Mouse (Mus musculus) hindbrain, embryonic 10.5 days (tissue): ENCODE measurements around the gene Hhat. TPM values are rescaled to one million over a fixed set of nuclear protein-coding genes. Genes with fewer than 3 reads are reported as not detected.

Experiments used
- DNase-seq: peaks from one replicate; pipeline ENCODE4 v3.0.0-alpha.2; 2017; ENCODE audit warnings: low spot score
- H3K27ac ChIP-seq: fragments of 300-500 bp; sonication (generic); 2 replicates; pipeline ENCODE4 v1.5.1; 2016; ENCODE audit warnings: mild to moderate bottlenecking, moderate library complexity
- H3K27me3 ChIP-seq: fragments of 300-500 bp; sonication (generic); 2 replicates; pipeline ENCODE4 v1.6.1; 2016; ENCODE audit warnings: mild to moderate bottlenecking; ENCODE audit not compliant: poor library complexity, insufficient read depth, severe bottlenecking
- H3K36me3 ChIP-seq: fragments of 300-500 bp; sonication (generic); 2 replicates; pipeline ENCODE4 v1.6.1; 2016; ENCODE audit warnings: mild to moderate bottlenecking, moderate library complexity
- H3K4me1 ChIP-seq: fragments of 300-500 bp; sonication (generic); replicated peaks from 2 replicates; pipeline ENCODE4 v1.6.1; 2016; ENCODE audit warnings: mild to moderate bottlenecking
- H3K4me3 ChIP-seq: fragments of 300-500 bp; sonication (generic); 2 replicates; pipeline ENCODE4 v1.5.1; 2016; ENCODE audit warnings: mild to moderate bottlenecking, moderate library complexity
- H3K9me3 ChIP-seq: fragments of 300-500 bp; sonication (generic); 2 replicates; pipeline ENCODE4 v1.6.1; 2016; ENCODE audit warnings: mild to moderate bottlenecking, moderate library complexity
- WGBS: fragments of 180-500 bp; shearing (Covaris S2); methylation state at CpG from one replicate; pipeline ENCODE4 v1.1.7; 2016; 5-methylcytosine and 5-hydroxymethylcytosine counted together
- polyA plus RNA-seq: library from polyadenylated mRNA; unstranded; fragments of >200 nt; fragmentation: Nextera tagmentation; extraction: Ambion mirVana; gene quantifications from 2 replicates; pipeline ENCODE4 v1.2.1, GENCODE M21; 2016

Hhat gene
- polyA plus RNA-seq, 1 experiment from 2014 or later, result 8.9 TPM

DNA sequence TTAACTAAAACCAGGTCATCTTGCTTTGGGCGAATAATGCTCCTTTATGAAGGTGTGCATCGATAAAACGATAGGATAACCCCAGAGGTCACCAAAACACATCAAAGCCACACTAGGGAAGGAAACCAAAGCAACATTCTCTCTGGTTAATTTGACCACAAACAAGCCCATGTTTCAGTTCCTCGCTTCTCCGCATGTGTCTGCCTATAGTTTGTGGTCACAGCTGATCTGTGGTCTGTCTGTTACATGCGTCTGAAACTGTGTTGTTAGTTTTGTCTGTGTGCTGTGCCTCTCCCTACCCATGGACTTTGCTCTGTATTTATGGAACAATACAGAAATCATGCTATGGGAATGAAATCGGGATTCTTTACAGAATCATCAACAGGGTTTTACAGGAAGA lies 171.3 kb downstream of the Hhat start:
- no peak overlapping the region for H3K4me3 ChIP-seq
- H3K4me1 ChIP-seq, result peaks cover 14% of the 10 kb centered on the region
- no peaks in the 10 kb centered on the region for H3K36me3 ChIP-seq
- no peak overlapping the region for H3K27ac ChIP-seq
- WGBS, result 88% methylated on average over 7 of the region's 7 CpGs
- no peaks in the 10 kb centered on the region for H3K27me3 ChIP-seq
- no peaks in the 10 kb centered on the region for H3K9me3 ChIP-seq
- no peak for DNase-seq

- no peaks in the 10 kb centered on the region for H3K36me3 ChIP-seq
- H3K4me1 ChIP-seq, result peaks cover under 1% of the 10 kb centered on the region
- H3K9me3 ChIP-seq, result no peaks in the 10 kb centered on the region
- DNase-seq, result peak; percentile 78
- H3K27me3 ChIP-seq, result no peaks in the 10 kb centered on the region
- H3K4me3 ChIP-seq, result no peak overlapping the region
- WGBS, result 43% methylated on average over 2 of the region's 2 CpGs
- no peak overlapping the region for H3K27ac ChIP-seq
These were observed 172.6 kb downstream of the Hhat start for GRCm38 (mm10) chr1:192598380-192598779.

DNA sequence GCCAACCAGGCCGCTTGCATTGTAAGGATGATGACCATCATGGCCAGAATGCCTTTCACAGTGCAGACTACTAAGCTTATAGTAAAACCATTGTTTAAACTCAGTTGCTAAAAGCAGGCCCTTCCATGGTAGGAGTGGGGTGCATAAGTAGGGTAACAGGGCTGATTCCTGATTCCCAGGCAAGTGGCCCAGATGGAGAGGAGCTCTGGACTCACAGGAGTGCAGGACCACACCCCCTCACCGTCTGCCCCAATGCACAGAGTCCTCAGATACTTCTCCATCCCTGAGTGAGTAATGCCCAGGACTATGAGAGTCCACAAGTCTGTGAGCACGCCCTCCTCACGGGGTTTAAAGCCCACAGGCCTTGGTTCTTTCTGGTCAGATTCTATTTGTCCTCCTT lies 175.6 kb downstream of the Hhat start:
- Histone ChIP-seq H3K4me3 (no peak overlapping the region), H3K36me3 (no peaks in the 10 kb centered on the region), H3K27me3 (no peaks in the 10 kb centered on the region), H3K27ac (no peak overlapping the region), H3K4me1 (no peaks in the 10 kb centered on the region), H3K9me3 (no peaks in the 10 kb centered on the region)
- WGBS, result 83% methylated on average over 4 of the region's 4 CpGs
- DNase-seq, result no peak

- DNase-seq, result no peak
- Histone ChIP-seq H3K36me3 (no peaks in the 10 kb centered on the region), H3K4me3 (no peak overlapping the region), H3K9me3 (no peaks in the 10 kb centered on the region), H3K27ac (no peak overlapping the region), H3K27me3 (no peaks in the 10 kb centered on the region), H3K4me1 (no peaks in the 10 kb centered on the region)
- WGBS, result 81% methylated on average over 3 of the region's 3 CpGs
These were observed 177.5 kb downstream of the Hhat start for GRCm38 (mm10) chr1:192593492-192593891.

- Histone ChIP-seq H3K36me3 (no peaks in the 10 kb centered on the region), H3K4me1 (no peaks in the 10 kb centered on the region), H3K27ac (no peak overlapping the region), H3K4me3 (no peak overlapping the region), H3K9me3 (no peaks in the 10 kb centered on the region), H3K27me3 (no peaks in the 10 kb centered on the region)
- WGBS, result 92% methylated on average over 9 of the region's 9 CpGs
- no peak for DNase-seq
These were observed 183.6 kb downstream of the Hhat start for GRCm38 (mm10) chr1:192587451-192587850.

GRCm38 (mm10) chr1:192585289-192585688 lies 185.7 kb downstream of the Hhat start:
- Histone ChIP-seq H3K4me1 (no peaks in the 10 kb centered on the region), H3K27me3 (no peaks in the 10 kb centered on the region), H3K36me3 (no peaks in the 10 kb centered on the region), H3K4me3 (no peak overlapping the region), H3K27ac (no peak overlapping the region), H3K9me3 (no peaks in the 10 kb centered on the region)
- DNase-seq, result no peak

GRCm38 (mm10) chr1:192582921-192583320 lies 188.1 kb downstream of the Hhat start:
- no peaks in the 10 kb centered on the region for H3K36me3 ChIP-seq
- no peaks in the 10 kb centered on the region for H3K27me3 ChIP-seq
- H3K27ac ChIP-seq, result no peak overlapping the region
- WGBS, result 68% methylated on average over 2 of the region's 2 CpGs
- no peaks in the 10 kb centered on the region for H3K4me1 ChIP-seq
- DNase-seq, result no peak
- no peak overlapping the region for H3K4me3 ChIP-seq
- H3K9me3 ChIP-seq, result no peaks in the 10 kb centered on the region

- no peak for DNase-seq
- Histone ChIP-seq H3K4me3 (no peak overlapping the region), H3K36me3 (no peaks in the 10 kb centered on the region), H3K27me3 (no peaks in the 10 kb centered on the region), H3K4me1 (no peaks in the 10 kb centered on the region), H3K27ac (no peak overlapping the region), H3K9me3 (peaks cover 22% of the 10 kb centered on the region)
These were observed 206.3 kb downstream of the Hhat start for GRCm38 (mm10) chr1:192564691-192565090.

DNA sequence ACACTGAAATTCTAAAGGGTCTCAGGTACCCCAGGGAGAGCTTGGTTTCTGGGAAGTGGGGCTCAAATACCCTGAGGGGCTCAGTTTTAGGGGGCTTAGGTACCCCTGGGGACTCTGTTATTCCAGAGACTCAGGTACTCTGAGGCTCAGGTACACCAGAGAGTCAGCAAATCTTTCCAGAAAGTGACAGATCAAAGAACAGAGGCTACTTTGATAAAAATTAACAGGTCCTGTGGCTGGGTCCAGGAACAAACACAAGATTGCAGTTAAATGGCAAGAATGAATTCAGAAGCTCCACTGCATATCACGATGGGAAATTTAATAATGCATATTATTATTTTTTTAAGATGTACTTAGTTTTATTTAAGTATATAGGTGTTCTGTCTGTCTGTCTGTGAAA lies 211.7 kb downstream of the Hhat start:
- Histone ChIP-seq H3K4me3 (no peak overlapping the region), H3K36me3 (no peaks in the 10 kb centered on the region), H3K4me1 (peaks cover 31% of the 10 kb centered on the region), H3K27ac (peak overlapping the region; percentile 78), H3K9me3 (no peaks in the 10 kb centered on the region), H3K27me3 (no peaks in the 10 kb centered on the region)
- no peak for DNase-seq
- WGBS, result 82% methylated on average over 1 of the region's 1 CpGs

DNA sequence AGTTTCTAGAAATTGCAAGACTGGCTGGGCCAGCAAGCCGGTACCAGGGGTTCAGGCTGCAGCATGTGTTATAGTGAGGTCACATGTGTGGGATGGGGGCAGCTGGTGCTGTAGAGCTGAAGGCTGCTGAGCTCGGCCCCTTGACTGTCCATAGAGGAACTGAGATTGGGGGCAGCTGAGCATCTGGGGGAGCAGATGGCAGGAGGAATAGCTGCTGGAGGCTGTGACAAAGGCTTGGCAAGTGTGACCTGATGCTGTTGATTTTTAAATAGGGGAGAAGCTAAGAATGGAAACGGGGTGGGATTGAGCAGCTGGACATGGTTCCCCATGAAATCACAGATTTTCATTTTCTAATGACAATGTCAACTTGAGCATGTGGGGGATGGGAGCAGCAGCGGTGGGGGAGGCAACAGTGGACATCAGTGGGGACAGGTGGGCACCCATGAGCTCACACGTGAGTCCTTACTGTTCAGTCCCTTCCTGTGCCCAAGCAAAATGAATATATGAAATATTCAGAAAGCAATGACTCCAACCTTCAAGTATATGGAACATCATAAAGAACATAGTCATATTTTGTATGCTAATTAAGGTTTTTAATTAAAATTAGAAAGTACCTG lies 212.9 kb downstream of the Hhat start:
- peak; percentile 69 for DNase-seq
- H3K36me3 ChIP-seq, result no peaks in the 10 kb centered on the region

DNA sequence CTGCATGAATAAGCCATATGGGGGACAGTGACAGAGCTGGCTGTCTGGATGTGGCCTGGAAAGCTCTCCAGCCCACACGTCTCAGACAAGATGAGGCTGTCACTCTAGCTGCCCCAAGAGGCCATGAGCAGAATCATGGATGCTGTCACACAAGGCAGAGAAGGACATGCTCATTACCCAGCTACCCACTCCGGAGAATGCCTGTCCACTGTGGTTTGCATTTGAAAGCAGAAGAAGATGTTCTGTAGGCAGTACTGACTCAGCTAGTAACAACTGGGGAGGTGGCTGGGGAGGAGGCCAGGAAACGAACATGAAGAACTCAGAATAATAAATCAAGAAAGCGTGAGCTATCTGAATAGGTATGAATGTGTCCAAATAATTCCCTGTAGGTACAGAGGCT lies 215.5 kb downstream of the Hhat start:
- peak overlapping the region; percentile 51 for H3K27ac ChIP-seq

More for the DNA sequence above, 212.9 kb downstream of the Hhat start:
- WGBS, result 52% methylated on average over 5 of the region's 5 CpGs
- peaks cover 34% of the 10 kb centered on the region for H3K4me1 ChIP-seq
- H3K4me3 ChIP-seq, result no peak overlapping the region
- H3K9me3 ChIP-seq, result no peaks in the 10 kb centered on the region
- peak overlapping the region; percentile 78 for H3K27ac ChIP-seq
- no peaks in the 10 kb centered on the region for H3K27me3 ChIP-seq

DNA sequence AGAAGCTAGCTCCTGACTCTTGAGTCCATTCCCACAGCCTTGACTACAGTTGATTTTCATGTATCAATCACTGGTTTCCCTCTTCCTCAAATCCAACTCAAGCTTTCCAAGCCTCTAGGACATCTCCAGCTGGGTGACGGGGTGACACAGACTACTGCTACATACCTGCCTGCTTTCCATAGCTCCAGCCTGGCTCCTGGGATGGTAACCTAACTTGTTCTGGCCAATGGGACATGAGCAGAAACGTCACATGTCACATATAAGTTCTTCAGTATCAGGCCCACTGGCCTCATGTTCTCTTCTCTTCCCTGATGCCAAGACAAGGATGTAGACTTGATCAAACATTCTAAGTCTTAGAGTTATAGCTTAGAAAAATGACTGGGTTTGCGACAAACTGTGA lies 220.5 kb downstream of the Hhat start:
- DNase-seq, result no peak
- Histone ChIP-seq H3K36me3 (no peaks in the 10 kb centered on the region), H3K4me3 (no peak overlapping the region), H3K9me3 (no peaks in the 10 kb centered on the region), H3K27me3 (no peaks in the 10 kb centered on the region), H3K4me1 (peaks cover 16% of the 10 kb centered on the region), H3K27ac (no peak overlapping the region)
- 90% methylated on average over 3 of the region's 3 CpGs for WGBS

More for the DNA sequence above, 215.5 kb downstream of the Hhat start:
- no peak overlapping the region for H3K4me3 ChIP-seq
- DNase-seq, result no peak
- no peaks in the 10 kb centered on the region for H3K27me3 ChIP-seq
- no peaks in the 10 kb centered on the region for H3K36me3 ChIP-seq
- peaks cover 34% of the 10 kb centered on the region for H3K4me1 ChIP-seq
- no peaks in the 10 kb centered on the region for H3K9me3 ChIP-seq
- 63% methylated on average over 4 of the region's 4 CpGs for WGBS

DNA sequence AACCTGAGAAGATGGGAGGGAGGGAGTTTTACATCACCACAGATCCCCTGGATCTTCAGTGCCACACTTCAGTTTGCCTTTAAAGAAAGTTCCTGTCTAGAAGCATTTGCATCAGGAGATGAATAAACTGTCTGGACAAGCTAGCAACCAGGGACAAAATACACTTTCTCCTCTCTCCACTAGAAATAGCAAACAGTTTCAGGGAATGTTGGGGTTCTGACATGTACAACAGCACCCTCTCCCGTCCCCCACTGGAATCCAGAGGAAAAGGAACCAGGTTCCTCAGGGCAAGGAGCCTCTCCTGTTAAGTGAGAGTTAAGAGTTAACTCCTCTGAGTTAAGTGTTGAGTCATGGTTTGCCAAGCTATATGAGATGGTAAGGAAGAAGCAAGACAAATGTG lies 224.2 kb downstream of the Hhat start:
- H3K27ac ChIP-seq, result no peak overlapping the region
- 50% methylated on average over 1 of the region's 1 CpGs for WGBS
- H3K4me3 ChIP-seq, result no peak overlapping the region
- H3K4me1 ChIP-seq, result peaks cover 30% of the 10 kb centered on the region
- DNase-seq, result no peak
- no peaks in the 10 kb centered on the region for H3K27me3 ChIP-seq
- H3K36me3 ChIP-seq, result no peaks in the 10 kb centered on the region
- H3K9me3 ChIP-seq, result no peaks in the 10 kb centered on the region

DNA sequence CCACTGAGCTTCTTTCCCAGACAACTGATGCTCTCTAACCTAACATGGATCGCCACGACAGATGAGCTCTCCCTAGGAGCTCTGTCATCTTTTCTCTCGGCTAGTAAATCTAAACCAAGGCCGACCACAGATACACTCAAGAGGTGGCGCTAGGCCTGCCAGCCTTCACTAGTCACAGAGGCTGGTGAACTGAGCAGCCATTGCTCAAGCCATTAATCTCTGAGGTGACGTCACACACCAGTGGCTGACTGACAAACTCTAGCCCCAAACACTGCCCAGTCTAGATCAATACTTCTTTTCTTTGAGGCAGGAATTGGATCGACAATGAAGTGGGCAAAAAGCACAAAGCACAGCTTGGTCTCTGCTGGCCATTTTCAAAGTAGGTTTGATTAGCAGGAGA lies 226.1 kb downstream of the Hhat start:
- Histone ChIP-seq H3K9me3 (no peaks in the 10 kb centered on the region), H3K36me3 (no peaks in the 10 kb centered on the region), H3K27ac (peak overlapping the region; percentile 75; the same call in 1 of the 2 replicates), H3K4me3 (no peak overlapping the region), H3K4me1 (peaks cover 36% of the 10 kb centered on the region), H3K27me3 (no peaks in the 10 kb centered on the region)
- 59% methylated on average over 7 of the region's 7 CpGs for WGBS
- no peak for DNase-seq
